Mouse (Mus musculus) regulatory T cell (primary cell): ENCODE data around the gene Dynll1.

Experiments
- in situ Hi-C: fragments of 300-600 bp; cut with MboI, MseI; formaldehyde crosslinking; loops from one replicate; pipeline ENCODE4 v1.15.1; 2025; ENCODE audit warnings: high pct_unique_total_duplicates

Gene Dynll1

DNA sequence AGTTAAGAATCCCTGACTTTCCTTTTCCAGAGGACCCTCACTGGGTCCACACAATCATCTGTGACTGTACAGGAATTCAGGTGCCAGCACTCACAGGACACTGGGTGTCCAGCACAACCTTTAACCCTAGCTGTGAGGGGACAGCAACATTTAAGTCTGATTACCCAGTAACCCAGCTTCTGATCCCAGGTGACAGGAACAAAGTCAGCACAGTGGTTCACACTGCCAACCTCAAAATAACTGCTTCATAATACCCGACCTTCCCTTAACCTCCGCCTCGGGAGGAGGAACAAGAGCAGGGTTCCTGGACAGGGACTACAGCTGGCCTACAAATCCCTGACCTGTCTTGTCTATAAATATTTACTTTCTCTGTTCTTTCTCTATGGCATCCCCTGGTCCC lies 32.5 kb downstream of the Dynll1 start:
- in situ Hi-C loops: no loop called here

GRCm38 (mm10) chr5:115267469-115268045 lies 33.2 kb downstream of the Dynll1 start:
- in situ Hi-C loops: no loop called here

DNA sequence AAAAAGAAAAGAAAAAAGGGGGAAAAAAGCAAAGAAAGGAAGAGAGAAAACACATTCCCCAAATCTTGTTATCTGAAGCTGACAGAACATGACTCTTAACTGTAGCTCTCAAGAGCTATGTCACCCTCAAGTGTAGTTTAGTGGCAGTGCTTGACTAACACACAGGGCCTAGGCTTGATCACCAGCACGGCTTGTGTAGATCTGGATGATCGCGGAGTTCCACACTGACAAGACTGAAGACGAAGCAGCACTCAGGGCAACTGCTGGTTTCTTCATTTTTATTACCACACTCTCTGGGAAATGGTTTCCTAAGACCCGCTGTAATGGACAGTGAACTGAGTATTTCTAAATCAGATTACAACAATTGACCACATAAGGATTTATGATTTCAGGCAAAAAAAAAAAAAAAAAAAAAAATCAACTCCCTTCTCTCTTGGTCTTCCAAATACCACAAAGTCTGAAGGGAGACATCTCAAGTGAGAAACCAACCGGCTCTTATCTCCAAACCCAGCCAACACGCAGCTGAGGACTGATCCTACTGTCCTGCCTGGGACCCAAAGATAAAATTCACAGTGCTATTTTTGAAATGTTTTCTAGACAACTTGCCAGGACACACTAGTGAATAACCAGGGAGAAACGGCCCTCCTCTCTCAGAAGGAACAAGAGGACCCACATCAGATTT lies 33.9 kb downstream of the Dynll1 start:
- in situ Hi-C loops: no loop called here

- in situ Hi-C loops: no loop called here
Observed at GRCm38 (mm10) chr5:115266340-115266739, 34.5 kb downstream of the Dynll1 start.

DNA sequence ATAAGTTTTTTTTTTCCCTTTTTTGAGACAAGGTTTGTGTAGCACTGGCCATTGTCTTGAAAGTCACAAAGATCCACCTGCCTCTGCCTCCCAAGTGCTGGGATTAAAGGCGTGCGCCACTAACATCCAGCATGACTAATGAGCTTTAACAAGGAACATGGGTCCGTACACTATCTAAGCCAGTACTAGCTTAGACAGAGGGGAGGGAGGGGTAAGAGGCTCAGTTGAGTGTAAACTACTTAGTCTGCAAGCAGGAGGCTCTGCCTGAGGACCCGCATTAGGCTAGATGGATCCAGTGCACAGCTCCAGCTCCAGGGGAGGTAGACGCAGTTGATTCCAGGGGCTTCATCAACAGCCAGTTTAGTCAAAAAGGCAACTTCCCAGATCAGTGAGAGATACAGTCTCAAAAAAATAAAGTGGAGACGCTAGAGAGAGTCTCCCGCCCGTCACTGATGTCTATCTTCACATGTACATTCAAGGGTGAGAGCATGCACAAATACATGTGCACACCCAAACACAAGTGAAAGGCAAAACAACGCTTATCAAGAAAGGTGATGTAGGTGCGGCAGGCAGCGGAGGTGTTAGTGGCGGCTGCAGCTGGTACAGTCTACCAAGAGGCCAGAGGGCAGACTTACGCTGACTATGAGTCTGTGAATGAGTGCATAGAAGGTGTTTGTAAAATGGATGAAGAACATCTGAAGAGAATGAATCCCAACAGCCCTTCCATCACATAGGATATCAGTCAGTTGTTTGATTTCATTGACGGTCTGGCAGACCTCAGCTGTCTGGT lies 38.1 kb downstream of the Dynll1 start:
- in situ Hi-C loops: no loop called here

DNA sequence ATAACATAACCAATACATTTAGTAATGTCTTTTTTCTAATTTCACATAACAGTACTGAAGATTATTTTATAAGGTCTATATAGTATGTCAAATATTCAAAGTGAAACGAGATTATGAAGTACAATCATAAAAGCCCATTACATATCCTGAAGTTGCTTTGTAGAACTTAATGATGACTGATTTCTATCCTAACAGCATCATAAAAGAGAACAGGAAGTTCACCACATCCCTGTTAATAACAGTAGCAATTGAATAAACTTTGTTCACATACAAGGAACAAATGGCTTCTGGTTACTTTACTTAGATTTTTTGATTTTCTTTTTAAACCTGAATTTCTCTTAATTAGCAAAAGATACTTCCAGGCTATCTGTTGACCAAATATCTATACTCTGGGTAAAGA lies 38.9 kb downstream of the Dynll1 start:
- in situ Hi-C loops: no loop called here

DNA sequence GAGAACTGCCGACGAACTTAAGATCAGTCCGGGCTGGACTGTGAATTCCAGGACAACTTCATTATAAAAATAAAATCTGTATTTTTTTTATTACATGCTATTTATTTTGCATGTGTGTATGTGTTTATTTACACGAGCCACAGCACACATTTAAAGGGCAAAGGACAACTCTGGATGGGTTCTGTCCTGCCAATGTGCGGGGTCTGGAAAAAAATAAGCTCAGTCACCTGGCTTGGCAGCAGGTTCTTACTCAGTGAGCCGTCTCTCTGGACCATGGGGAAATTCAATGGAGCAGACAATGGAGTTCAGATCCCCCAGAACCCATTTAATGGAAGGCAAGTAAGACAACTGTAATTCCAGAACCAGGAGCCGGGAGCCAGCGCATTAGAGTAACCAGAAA lies 39.7 kb downstream of the Dynll1 start:
- in situ Hi-C loops: no loop called here

- in situ Hi-C loops: no loop called here
Observed at GRCm38 (mm10) chr5:115260356-115260755, 40.4 kb downstream of the Dynll1 start.

DNA sequence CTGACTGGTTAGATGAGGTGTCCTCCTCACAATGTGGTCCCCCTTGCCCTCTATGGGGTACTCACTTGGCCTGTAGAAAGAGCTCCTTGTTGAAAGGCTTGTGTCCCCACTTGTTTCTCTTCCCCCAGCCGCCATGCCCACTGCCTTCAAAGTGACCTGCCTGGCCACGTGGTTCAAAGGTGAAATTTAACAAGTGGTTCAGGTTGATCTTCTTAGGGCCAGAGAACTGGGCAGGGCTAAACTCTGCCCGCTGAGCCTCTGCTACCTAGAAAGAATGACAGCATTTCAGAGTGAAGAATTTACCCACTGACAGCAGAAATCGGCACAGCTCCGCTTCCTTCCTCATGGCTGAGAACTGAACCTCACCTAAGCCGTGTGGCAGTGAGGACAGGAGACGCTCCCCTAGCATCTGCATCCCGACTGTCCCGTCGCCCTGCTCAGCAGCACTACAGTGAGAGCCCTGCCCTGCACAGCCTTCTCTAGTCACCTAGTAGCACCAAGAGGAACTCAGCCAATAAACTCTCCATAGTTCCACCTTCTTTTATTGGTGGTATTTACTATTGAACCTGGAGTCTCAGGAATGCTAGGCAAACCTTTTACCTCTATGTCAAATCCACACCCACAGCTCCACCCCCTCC lies 43.8 kb downstream of the Dynll1 start:
- in situ Hi-C loops: no loop called here

DNA sequence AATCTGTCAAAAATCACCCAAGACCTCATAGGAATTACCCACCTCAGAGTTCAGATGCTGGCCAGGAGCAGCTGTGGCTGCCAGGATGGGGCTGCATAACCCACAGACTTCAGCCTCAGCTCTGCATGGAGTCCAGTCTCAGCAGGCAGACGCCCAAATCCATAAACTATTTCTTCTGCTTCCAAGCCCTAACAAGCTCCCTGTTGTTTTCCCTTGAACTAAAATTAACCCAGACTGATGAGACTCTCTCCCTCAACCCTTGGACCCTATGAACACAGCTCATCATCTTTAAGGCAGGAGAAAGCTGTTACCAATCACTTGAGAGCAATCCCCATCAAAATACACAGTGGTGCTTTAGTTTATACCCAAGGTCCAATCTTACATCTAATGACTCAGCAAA lies 45.3 kb downstream of the Dynll1 start:
- in situ Hi-C loops: no loop called here
